Mouse (Mus musculus): ENCODE measurements around the gene Nubpl. TPM values are rescaled to one million over a fixed set of nuclear protein-coding genes. Genes with fewer than 3 reads are reported as not detected.
A peak's percentile ranks its signal among the peaks of the same experiment; 100 is the strongest.

Gene Nubpl
- polyA plus RNA-seq, 1 experiment: 6.8 TPM

DNA sequence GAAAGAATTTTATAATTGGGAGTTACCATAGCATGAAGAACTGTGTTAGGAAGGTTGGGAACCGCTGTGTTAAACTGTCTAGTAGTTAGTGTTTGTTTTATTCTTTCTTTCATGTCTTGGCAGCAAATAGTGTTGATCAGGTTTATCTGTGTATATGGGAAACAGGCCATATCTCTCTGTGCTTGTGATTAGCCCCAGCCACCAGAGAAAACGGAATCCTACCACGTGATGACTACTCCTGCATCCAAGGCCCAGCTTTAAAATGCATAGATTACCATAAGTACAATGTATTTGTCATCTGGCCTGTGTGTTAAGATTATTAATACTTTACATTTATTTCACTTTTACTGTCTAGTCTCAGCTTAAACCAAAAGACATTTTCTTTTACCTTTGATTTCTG lies 51.9 kb downstream of the Nubpl start:
- H3K4me1 ChIP-seq (ENCODE audit: control insufficient read depth, insufficient read depth, low read length): no peaks in the 10 kb centered on the region
- H3K27ac ChIP-seq (ENCODE audit: insufficient read depth, low read depth, low read length): no peak overlapping the region
- no peak overlapping the region for H3K4me3 ChIP-seq (ENCODE audit: insufficient read depth, low read length)
- TF ChIP-seq POLR2A (IDR thresholded peaks at IDR 0.05; ENCODE audit: borderline replicate concordance, low read depth, low read length) (no peak), CTCF (IDR thresholded peaks at IDR 0.05; ENCODE audit: low read depth, low read length) (no peak)

GRCm38 (mm10) chr12:52152071-52152470 lies 54.5 kb downstream of the Nubpl start:
- Histone ChIP-seq H3K4me1 (ENCODE audit: control insufficient read depth, insufficient read depth, low read length) (no peaks in the 10 kb centered on the region), H3K4me3 (ENCODE audit: insufficient read depth, low read length) (no peak overlapping the region), H3K27ac (ENCODE audit: insufficient read depth, low read depth, low read length) (no peak overlapping the region)
- no peak for TF ChIP-seq CTCF (IDR thresholded peaks at IDR 0.05; ENCODE audit: low read depth, low read length)
- no peak for TF ChIP-seq POLR2A (IDR thresholded peaks at IDR 0.05; ENCODE audit: borderline replicate concordance, low read depth, low read length)

- no peaks in the 10 kb centered on the region for H3K4me1 ChIP-seq (ENCODE audit: control insufficient read depth, insufficient read depth, low read length)
- TF ChIP-seq POLR2A (IDR thresholded peaks at IDR 0.05; ENCODE audit: borderline replicate concordance, low read depth, low read length): no peak
- no peak overlapping the region for H3K27ac ChIP-seq (ENCODE audit: insufficient read depth, low read depth, low read length)
- no peak overlapping the region for H3K4me3 ChIP-seq (ENCODE audit: insufficient read depth, low read length)
Measured at GRCm38 (mm10) chr12:52154906-52155305, 57.4 kb downstream of the Nubpl start.

DNA sequence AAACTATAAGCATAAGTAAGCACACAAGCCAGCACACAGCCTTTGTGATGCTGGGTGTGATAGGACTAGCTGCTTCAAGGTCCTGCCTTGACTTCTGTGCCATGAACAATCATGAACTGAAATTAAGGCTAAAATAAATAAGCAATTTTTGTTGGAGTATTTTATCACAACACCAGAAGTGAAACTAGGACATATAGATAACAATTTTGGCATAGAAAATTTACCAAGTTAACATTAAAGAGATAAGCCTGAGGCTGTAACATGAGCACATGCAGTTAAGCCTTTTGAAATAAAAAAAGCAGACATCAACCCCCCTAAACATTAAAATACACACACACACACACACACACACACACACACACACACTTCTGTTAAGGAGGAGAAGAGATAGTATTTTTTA lies 66.9 kb downstream of the Nubpl start:
- H3K4me1 ChIP-seq (ENCODE audit: control insufficient read depth, insufficient read depth, low read length): no peaks in the 10 kb centered on the region
- TF ChIP-seq CTCF (IDR thresholded peaks at IDR 0.05; ENCODE audit: low read depth, low read length): no peak
- TF ChIP-seq POLR2A (IDR thresholded peaks at IDR 0.05; ENCODE audit: borderline replicate concordance, low read depth, low read length): no peak
- no peak overlapping the region for H3K27ac ChIP-seq (ENCODE audit: insufficient read depth, low read depth, low read length)
- H3K4me3 ChIP-seq (ENCODE audit: insufficient read depth, low read length): no peak overlapping the region

DNA sequence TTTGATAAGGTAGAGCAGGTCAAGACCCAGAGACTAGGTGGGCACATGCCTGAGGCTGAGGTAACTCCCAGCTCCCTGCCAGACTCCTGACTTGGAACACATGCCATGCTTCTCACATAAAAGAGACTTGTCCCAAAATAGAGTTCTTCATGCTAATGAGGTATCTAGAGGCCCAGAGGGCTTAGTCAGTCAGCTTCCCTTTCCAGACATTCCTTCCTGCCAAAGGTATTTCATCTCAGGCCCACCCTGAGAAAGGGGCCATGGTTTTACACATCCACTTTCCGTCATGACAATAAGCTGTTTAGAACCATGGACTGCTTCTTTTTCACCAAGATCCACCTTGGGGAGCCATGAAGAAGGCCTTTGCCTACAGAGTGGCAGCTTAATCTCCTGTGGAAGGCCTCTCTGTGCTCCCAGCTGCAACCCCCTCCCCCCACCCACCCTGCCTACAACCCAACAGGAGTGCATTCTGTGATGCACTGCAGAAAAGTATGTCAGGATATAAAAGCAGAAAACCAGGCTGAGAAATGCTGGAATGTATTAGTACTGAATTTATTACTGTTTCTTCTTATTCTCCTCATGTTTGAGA lies 88.8 kb downstream of the Nubpl start:
- Histone ChIP-seq H3K27ac (ENCODE audit: insufficient read depth, low read depth, low read length) (no peak overlapping the region), H3K4me3 (ENCODE audit: insufficient read depth, low read length) (no peak overlapping the region), H3K4me1 (ENCODE audit: control insufficient read depth, insufficient read depth, low read length) (peaks cover 6% of the 10 kb centered on the region)
- TF ChIP-seq POLR2A (IDR thresholded peaks at IDR 0.05; ENCODE audit: borderline replicate concordance, low read depth, low read length) (no peak), CTCF (IDR thresholded peaks at IDR 0.05; ENCODE audit: low read depth, low read length) (no peak)

GRCm38 (mm10) chr12:52186963-52187590 lies 89.5 kb downstream of the Nubpl start:
- H3K4me3 ChIP-seq (ENCODE audit: insufficient read depth, low read length): no peak overlapping the region
- H3K27ac ChIP-seq (ENCODE audit: insufficient read depth, low read depth, low read length): no peak overlapping the region
- peaks cover 6% of the 10 kb centered on the region for H3K4me1 ChIP-seq (ENCODE audit: control insufficient read depth, insufficient read depth, low read length)
- no peak for TF ChIP-seq POLR2A (IDR thresholded peaks at IDR 0.05; ENCODE audit: borderline replicate concordance, low read depth, low read length)

- H3K27ac ChIP-seq (ENCODE audit: insufficient read depth, low read depth, low read length): peak overlapping the region; percentile 27; the same call in 1 of the 2 replicates
- TF ChIP-seq POLR2A (IDR thresholded peaks at IDR 0.05; ENCODE audit: borderline replicate concordance, low read depth, low read length) (no peak), CTCF (IDR thresholded peaks at IDR 0.05; ENCODE audit: low read depth, low read length) (no peak)
- H3K4me1 ChIP-seq (ENCODE audit: control insufficient read depth, insufficient read depth, low read length): peaks cover 14% of the 10 kb centered on the region
- no peak overlapping the region for H3K4me3 ChIP-seq (ENCODE audit: insufficient read depth, low read length)
Measured at GRCm38 (mm10) chr12:52198471-52198870, 100.9 kb downstream of the Nubpl start.

- peaks cover 14% of the 10 kb centered on the region for H3K4me1 ChIP-seq (ENCODE audit: control insufficient read depth, insufficient read depth, low read length)
- TF ChIP-seq CTCF (IDR thresholded peaks at IDR 0.05; ENCODE audit: low read depth, low read length): no peak
- no peak for TF ChIP-seq POLR2A (IDR thresholded peaks at IDR 0.05; ENCODE audit: borderline replicate concordance, low read depth, low read length)
- H3K4me3 ChIP-seq (ENCODE audit: insufficient read depth, low read length): no peak overlapping the region
- H3K27ac ChIP-seq (ENCODE audit: insufficient read depth, low read depth, low read length): no peak overlapping the region
Measured at GRCm38 (mm10) chr12:52209121-52209610, 111.6 kb downstream of the Nubpl start.

DNA sequence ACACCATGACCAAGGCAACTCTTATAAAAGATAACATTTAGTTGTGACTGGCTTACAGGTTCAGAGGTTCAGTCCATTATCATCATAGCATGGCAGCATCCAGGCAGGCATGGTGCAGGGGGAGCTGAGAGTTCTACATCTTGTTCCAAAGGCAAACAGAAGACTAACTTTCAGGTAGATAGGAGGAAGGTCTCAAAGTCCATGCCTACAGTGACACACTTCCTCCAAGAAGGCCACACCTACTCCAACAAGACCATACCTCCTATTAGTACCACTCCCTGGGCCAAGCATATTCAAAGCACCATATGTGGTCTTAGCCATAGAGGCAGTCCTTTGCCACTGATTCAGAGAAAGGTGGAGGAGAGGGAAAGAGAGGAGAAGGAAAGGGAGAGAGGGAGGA lies 113.6 kb downstream of the Nubpl start:
- H3K4me3 ChIP-seq (ENCODE audit: insufficient read depth, low read length): no peak overlapping the region
- TF ChIP-seq CTCF (IDR thresholded peaks at IDR 0.05; ENCODE audit: low read depth, low read length): no peak
- TF ChIP-seq POLR2A (IDR thresholded peaks at IDR 0.05; ENCODE audit: borderline replicate concordance, low read depth, low read length): no peak
- H3K27ac ChIP-seq (ENCODE audit: insufficient read depth, low read depth, low read length): no peak overlapping the region
- H3K4me1 ChIP-seq (ENCODE audit: control insufficient read depth, insufficient read depth, low read length): peaks cover 14% of the 10 kb centered on the region

- TF ChIP-seq CTCF (IDR thresholded peaks at IDR 0.05; ENCODE audit: low read depth, low read length) (no peak), POLR2A (IDR thresholded peaks at IDR 0.05; ENCODE audit: borderline replicate concordance, low read depth, low read length) (no peak)
- Histone ChIP-seq H3K27ac (ENCODE audit: insufficient read depth, low read depth, low read length) (no peak overlapping the region), H3K4me3 (ENCODE audit: insufficient read depth, low read length) (no peak overlapping the region), H3K4me1 (ENCODE audit: control insufficient read depth, insufficient read depth, low read length) (no peaks in the 10 kb centered on the region)
Measured at GRCm38 (mm10) chr12:52214837-52215236, 117.3 kb downstream of the Nubpl start.

Measured in bone marrow macrophage, adult 2 months (primary cell).